In the genomic region with DNA sequence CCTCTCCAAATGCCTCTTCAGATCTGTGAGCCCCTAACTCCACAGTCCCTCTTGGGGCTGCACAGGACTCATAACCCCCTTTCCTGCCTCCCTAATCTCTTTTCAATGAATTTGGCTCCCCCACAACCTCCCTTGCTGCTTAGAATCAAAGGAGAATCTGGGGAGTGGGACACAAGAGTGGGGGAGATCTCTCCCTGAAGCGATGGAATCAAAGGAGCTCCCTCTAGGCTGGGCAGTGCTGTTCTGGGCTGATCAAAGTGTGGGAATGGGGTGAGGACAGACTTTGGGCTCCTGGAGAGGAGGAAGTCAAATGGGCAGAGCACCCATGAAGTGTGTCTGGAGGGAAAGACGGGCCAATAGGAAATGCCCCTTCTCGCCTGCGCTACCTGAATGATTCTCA, we compare ENCODE assay signal across 9 mouse cellular contexts. TPM values are rescaled to one million over a fixed set of nuclear protein-coding genes. Genes with fewer than 3 reads are reported as not detected.
A peak's percentile ranks its signal among the peaks of the same experiment; 100 is the strongest.
DNase-seq lines count a peak whose midpoint lies in the region; ATAC-seq and TF ChIP-seq lines count a peak whose summit lies in the region.
"Had no signal": no experiment of that assay in that cellular context is flagged by ENCODE, and none has a peak within 500 bp of the region (broad histone marks: within the 10 kb centered on the region; RNA-seq: fewer than 3 reads in every experiment).

No protein-coding gene starts in this region.

- H3K27ac ChIP-seq in heart, embryonic 10.5 days = peak overlapping the region; percentile 99
- H3K27ac ChIP-seq in embryonic facial prominence, embryonic 10.5 days (replicated peaks) = peak overlapping the region; percentile 99
- 0 out of 2 replicates have a peak overlapping the region, but pooled peaks have one; percentile 62 for H3K27ac ChIP-seq in hindbrain, postnatal 0 days
- 0 out of 2 replicates have a peak overlapping the region, but pooled peaks have one; percentile 44 for H3K27ac ChIP-seq in midbrain, embryonic 15.5 days

- no peak for DNase-seq in heart, embryonic 10.5 days (ENCODE audit: low spot score)
- DNase-seq in heart, postnatal 14 days = no peak
- peak; percentile 38 for DNase-seq in embryonic facial prominence, embryonic 10.5 days (ENCODE audit: low spot score)
- no peak for DNase-seq in hindbrain, postnatal 0 days (ENCODE audit: low spot score)
- no peak for DNase-seq in spleen, postnatal 36 days (ENCODE audit: low spot score in 2 of 2)
- no peak for DNase-seq in cerebellum, adult 9-11 months
- no peak for DNase-seq in left cerebral cortex, adult 9 months (ENCODE audit: low spot score in 2 of 2)

- peaks cover 60% of the 10 kb centered on the region for H3K4me1 ChIP-seq in heart, embryonic 10.5 days
- peaks cover 65% of the 10 kb centered on the region for H3K4me1 ChIP-seq in embryonic facial prominence, embryonic 10.5 days
- 0 out of 2 replicates have a peak, but pooled peaks cover 15% of the 10 kb centered on the region for H3K4me1 ChIP-seq in hindbrain, postnatal 0 days (ENCODE audit: insufficient read depth, low read length)
- H3K4me1 ChIP-seq in midbrain, embryonic 15.5 days = peaks cover 38% of the 10 kb centered on the region

- H3K4me3 ChIP-seq in heart, embryonic 10.5 days = peak overlapping the region; percentile 93
- H3K4me3 ChIP-seq in embryonic facial prominence, embryonic 10.5 days = peak overlapping the region; percentile 96
- H3K4me3 ChIP-seq in hindbrain, postnatal 0 days (ENCODE audit: low read length) = peak overlapping the region; percentile 57
- peak overlapping the region; percentile 49 for H3K4me3 ChIP-seq in midbrain, embryonic 15.5 days

- WGBS in heart, embryonic 10.5 days = 19% methylated on average over 4 of the region's 4 CpGs
- WGBS in embryonic facial prominence, embryonic 10.5 days = 9% methylated on average over 4 of the region's 4 CpGs
- WGBS in hindbrain, postnatal 0 days = 17% methylated on average over 4 of the region's 4 CpGs
- WGBS in midbrain, embryonic 15.5 days = 10% methylated on average over 4 of the region's 4 CpGs

- intact Hi-C loops in heart, postnatal 14 days (cut with DNase I) = no loop called here

- H3K36me3 ChIP-seq in heart, embryonic 10.5 days = peaks cover 39% of the 10 kb centered on the region
- H3K36me3 ChIP-seq in embryonic facial prominence, embryonic 10.5 days (replicated peaks) = peaks cover 43% of the 10 kb centered on the region
- H3K36me3 ChIP-seq in hindbrain, postnatal 0 days (ENCODE audit: insufficient read depth, low read length) = no peaks in the 10 kb centered on the region
- no peaks in the 10 kb centered on the region for H3K36me3 ChIP-seq in midbrain, embryonic 15.5 days (replicated peaks)

- ATAC-seq in hindbrain, postnatal 0 days = no peak
- no peak for ATAC-seq in midbrain, embryonic 15.5 days (replicated peaks)

- peak overlapping the region; percentile 86 for H3K4me2 ChIP-seq in hindbrain, postnatal 0 days (ENCODE audit: low read depth, low read length)
- H3K4me2 ChIP-seq in midbrain, embryonic 15.5 days = peak overlapping the region; percentile 95

- TF ChIP-seq CTCF in hindbrain, postnatal 0 days (IDR thresholded peaks at IDR 0.05; ENCODE audit: low read depth) = no peak

- no peaks in the 10 kb centered on the region for H3K9me3 ChIP-seq in heart, embryonic 10.5 days
- no peaks in the 10 kb centered on the region for H3K9me3 ChIP-seq in embryonic facial prominence, embryonic 10.5 days
- no peaks in the 10 kb centered on the region for H3K9me3 ChIP-seq in hindbrain, postnatal 0 days (ENCODE audit: low read length)
- no peaks in the 10 kb centered on the region for H3K9me3 ChIP-seq in midbrain, embryonic 15.5 days

- H3K9ac ChIP-seq in hindbrain, postnatal 0 days (replicated peaks; ENCODE audit: low read length) = peak overlapping the region; percentile 55; the same call in 1 of the 2 replicates
- 0 out of 2 replicates have a peak overlapping the region, but pooled peaks have one; percentile 8 for H3K9ac ChIP-seq in midbrain, embryonic 15.5 days

- no peaks in the 10 kb centered on the region for H3K27me3 ChIP-seq in heart, embryonic 10.5 days (ENCODE audit: insufficient read depth, poor library complexity, severe bottlenecking)
- no peaks in the 10 kb centered on the region for H3K27me3 ChIP-seq in embryonic facial prominence, embryonic 10.5 days (replicated peaks; ENCODE audit: low read depth, poor library complexity, severe bottlenecking)
- H3K27me3 ChIP-seq in hindbrain, postnatal 0 days (ENCODE audit: insufficient read depth, low read length) = 0 out of 2 replicates have a peak, but pooled peaks cover 6% of the 10 kb centered on the region
- H3K27me3 ChIP-seq in midbrain, embryonic 15.5 days (replicated peaks) = peaks cover 16% of the 10 kb centered on the region; the same call in 1 of the 2 replicates

RNA-seq across cellular contexts. Expression of gene Ephb4, which starts 1.5 kb away (rescaled TPM):
- 36.4 and 42.5 TPM in 2 replicates for polyA plus RNA-seq in heart, embryonic 10.5 days (2016; fragmentation: Nextera tagmentation; extraction: Ambion mirVana)
- total RNA-seq in heart, postnatal 14 days (2021) = 10 to 100 TPM; 77.5 to 83.7 TPM
- 53.6 and 56.8 TPM in 2 replicates for polyA plus RNA-seq in embryonic facial prominence, embryonic 10.5 days (2016; fragmentation: Nextera tagmentation; extraction: Ambion mirVana)
- 18.3 and 18.9 TPM in 2 replicates for total RNA-seq in hindbrain, postnatal 0 days (2014; rRNA removed)
- polyA plus RNA-seq in hindbrain, postnatal 0 days (2015; fragmentation: Nextera tagmentation; extraction: Ambion mirVana) = 4.8 and 5.5 TPM in 2 replicates
- 6.8 and 8.7 TPM in 2 replicates for polyA plus RNA-seq in midbrain, embryonic 15.5 days (2015; fragmentation: Nextera tagmentation; extraction: Ambion mirVana)
- total RNA-seq: common myeloid progenitor, adult 5-6 weeks had no signal

RNA-seq across cellular contexts. Expression of gene Slc12a9, which starts 18.0 kb away (rescaled TPM):
- 10.6 and 12.0 TPM in 2 replicates for polyA plus RNA-seq in heart, embryonic 10.5 days (2016; fragmentation: Nextera tagmentation; extraction: Ambion mirVana)
- 1 to 10 TPM; 3.8 to 5.4 TPM for total RNA-seq in heart, postnatal 14 days (2021)
- 12.6 and 13.4 TPM in 2 replicates for polyA plus RNA-seq in embryonic facial prominence, embryonic 10.5 days (2016; fragmentation: Nextera tagmentation; extraction: Ambion mirVana)
- 32.6 and 41.3 TPM in 2 replicates for total RNA-seq in hindbrain, postnatal 0 days (2014; rRNA removed)
- 27.3 and 27.6 TPM in 2 replicates for polyA plus RNA-seq in hindbrain, postnatal 0 days (2015; fragmentation: Nextera tagmentation; extraction: Ambion mirVana)
- 27.7 and 29.5 TPM in 2 replicates for polyA plus RNA-seq in midbrain, embryonic 15.5 days (2015; fragmentation: Nextera tagmentation; extraction: Ambion mirVana)

RNA-seq across cellular contexts. Expression of gene Trip6, which starts 37.2 kb away (rescaled TPM):
- 55.6 and 62.2 TPM in 2 replicates for polyA plus RNA-seq in heart, embryonic 10.5 days (2016; fragmentation: Nextera tagmentation; extraction: Ambion mirVana)
- total RNA-seq in heart, postnatal 14 days (2021) = 10 to 100 TPM; 14.2 to 14.3 TPM
- polyA plus RNA-seq in embryonic facial prominence, embryonic 10.5 days (2016; fragmentation: Nextera tagmentation; extraction: Ambion mirVana) = 73.1 and 76.2 TPM in 2 replicates
- 14.3 and 15.0 TPM in 2 replicates for total RNA-seq in hindbrain, postnatal 0 days (2014; rRNA removed)
- 13.9 and 15.5 TPM in 2 replicates for polyA plus RNA-seq in hindbrain, postnatal 0 days (2015; fragmentation: Nextera tagmentation; extraction: Ambion mirVana)
- polyA plus RNA-seq in midbrain, embryonic 15.5 days (2015; fragmentation: Nextera tagmentation; extraction: Ambion mirVana) = 14.7 and 19.1 TPM in 2 replicates

RNA-seq across cellular contexts. Expression of gene Srrt, which starts 43.9 kb away (rescaled TPM):
- polyA plus RNA-seq in heart, embryonic 10.5 days (2016; fragmentation: Nextera tagmentation; extraction: Ambion mirVana) = 124 and 147 TPM in 2 replicates
- total RNA-seq in heart, postnatal 14 days (2021) = 10 to 100 TPM; 84.2 to 84.8 TPM
- 191 and 214 TPM in 2 replicates for polyA plus RNA-seq in embryonic facial prominence, embryonic 10.5 days (2016; fragmentation: Nextera tagmentation; extraction: Ambion mirVana)
- total RNA-seq in hindbrain, postnatal 0 days (2014; rRNA removed) = 82.9 and 98.9 TPM in 2 replicates
- 55.5 and 57.0 TPM in 2 replicates for polyA plus RNA-seq in hindbrain, postnatal 0 days (2015; fragmentation: Nextera tagmentation; extraction: Ambion mirVana)
- 106 and 107 TPM in 2 replicates for polyA plus RNA-seq in midbrain, embryonic 15.5 days (2015; fragmentation: Nextera tagmentation; extraction: Ambion mirVana)

RNA-seq across cellular contexts. Expression of gene Ufsp1, which starts 57.0 kb away (rescaled TPM):
- polyA plus RNA-seq in heart, embryonic 10.5 days (2016; fragmentation: Nextera tagmentation; extraction: Ambion mirVana) = 11.1 and 12.3 TPM in 2 replicates
- 1 to 10 TPM; 6.7 to 8.5 TPM for total RNA-seq in heart, postnatal 14 days (2021)
- polyA plus RNA-seq in embryonic facial prominence, embryonic 10.5 days (2016; fragmentation: Nextera tagmentation; extraction: Ambion mirVana) = 7.8 and 8.3 TPM in 2 replicates
- total RNA-seq in hindbrain, postnatal 0 days (2014; rRNA removed) = 35.5 TPM in 2 replicates
- polyA plus RNA-seq in hindbrain, postnatal 0 days (2015; fragmentation: Nextera tagmentation; extraction: Ambion mirVana) = 32.1 and 33.3 TPM in 2 replicates
- 18.2 and 18.7 TPM in 2 replicates for polyA plus RNA-seq in midbrain, embryonic 15.5 days (2015; fragmentation: Nextera tagmentation; extraction: Ambion mirVana)

Comparison
In these comparisons a context has a peak if more than half of its experiments do, and no peak if none do; other contexts are left out.
1. H3K27ac ChIP-seq: peak in every context shown above with its lines; median percentile 99 in heart, embryonic 10.5 days; 99 in embryonic facial prominence, embryonic 10.5 days; 62 in hindbrain, postnatal 0 days; 44 in midbrain, embryonic 15.5 days.